Mouse (Mus musculus): ENCODE results near the gene Pde4a. TPM values are rescaled to one million over a fixed set of nuclear protein-coding genes. Genes with fewer than 3 reads are reported as not detected.

The Pde4a gene
- polyA plus RNA-seq, 1 experiment from 2014 or later: 11.8 TPM

DNA sequence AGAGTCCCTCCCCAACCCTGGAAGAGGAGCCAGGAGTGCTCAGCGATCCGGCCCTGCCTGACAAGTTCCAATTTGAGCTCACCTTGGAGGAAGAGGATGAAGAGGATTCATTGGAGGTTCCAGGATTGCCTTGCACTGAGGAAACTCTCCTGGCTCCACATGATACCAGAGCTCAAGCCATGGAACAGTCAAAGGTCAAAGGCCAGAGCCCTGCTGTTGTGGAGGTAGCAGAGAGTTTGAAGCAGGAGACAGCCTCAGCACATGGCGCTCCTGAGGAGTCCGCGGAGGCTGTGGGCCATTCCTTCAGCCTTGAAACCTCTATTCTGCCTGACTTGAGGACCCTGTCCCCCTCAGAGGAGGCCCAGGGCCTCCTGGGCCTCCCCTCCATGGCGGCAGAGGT, 45.3 kb downstream of the Pde4a start:
- Histone ChIP-seq H3K9ac (ENCODE audit: low read length) (no peak overlapping the region), H3K4me3 (ENCODE audit: control insufficient read depth in 1 of 2, insufficient read depth in 1 of 2, low read depth in 1 of 2, low read length in 2 of 2) (no peak overlapping the region), H3K4me1 (ENCODE audit: control insufficient read depth in 2 of 2, insufficient read depth in 2 of 2, low read length in 2 of 2) (no peaks in the 10 kb centered on the region), H3K27me3 (ENCODE audit: control insufficient read depth, insufficient read depth, low read length) (no peaks in the 10 kb centered on the region), H3K9me3 (ENCODE audit: control insufficient read depth, low read length) (no peaks in the 10 kb centered on the region), H3K27ac (replicated peaks in 1 of 2; ENCODE audit: control insufficient read depth in 1 of 2, insufficient read depth in 1 of 2, low read depth in 2 of 2, low read length in 2 of 2) (no peak overlapping the region), H3K4me2 (ENCODE audit: low read length) (no peak overlapping the region), H3K36me3 (ENCODE audit: control insufficient read depth, insufficient read depth, low read length) (peaks cover 40% of the 10 kb centered on the region)
- WGBS: 83% methylated on average over 6 of the region's 6 CpGs
- no peak for ATAC-seq (ENCODE audit: insufficient number of reproducible peaks, insufficient read depth, low FRiP score, low read depth)

DNA sequence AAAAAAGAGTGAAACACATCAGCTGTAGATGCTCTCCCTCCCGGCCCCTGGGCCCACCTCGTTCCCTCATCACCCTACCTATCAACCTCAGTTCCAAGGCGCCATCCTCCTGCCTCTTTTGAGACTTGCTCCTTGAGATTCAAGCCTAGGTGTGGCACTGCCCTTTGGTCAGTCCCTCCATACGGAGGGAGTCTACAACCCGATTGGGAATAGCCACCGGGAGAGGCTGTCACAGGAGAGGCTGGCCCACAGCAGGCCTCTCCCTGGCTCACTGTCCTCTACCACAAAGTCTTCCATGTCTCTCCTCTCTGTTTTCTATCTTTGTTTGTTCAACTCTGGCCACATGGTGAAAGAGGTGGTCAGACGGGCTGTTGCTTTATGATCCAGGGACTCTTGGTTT, 46.1 kb downstream of the Pde4a start:
- Histone ChIP-seq H3K36me3 (ENCODE audit: control insufficient read depth, insufficient read depth, low read length) (peaks cover 32% of the 10 kb centered on the region), H3K4me2 (ENCODE audit: low read length) (no peak overlapping the region), H3K4me3 (ENCODE audit: control insufficient read depth in 1 of 2, insufficient read depth in 1 of 2, low read depth in 1 of 2, low read length in 2 of 2) (no peak overlapping the region), H3K4me1 (ENCODE audit: control insufficient read depth in 2 of 2, insufficient read depth in 2 of 2, low read length in 2 of 2) (no peaks in the 10 kb centered on the region), H3K27me3 (ENCODE audit: control insufficient read depth, insufficient read depth, low read length) (no peaks in the 10 kb centered on the region), H3K9ac (ENCODE audit: low read length) (no peak overlapping the region), H3K9me3 (ENCODE audit: control insufficient read depth, low read length) (no peaks in the 10 kb centered on the region), H3K27ac (replicated peaks in 1 of 2; ENCODE audit: control insufficient read depth in 1 of 2, insufficient read depth in 1 of 2, low read depth in 2 of 2, low read length in 2 of 2) (no peak overlapping the region)
- no peak for ATAC-seq (ENCODE audit: insufficient number of reproducible peaks, insufficient read depth, low FRiP score, low read depth)
- WGBS: 77% methylated on average over 7 of the region's 7 CpGs

- peaks cover 20% of the 10 kb centered on the region for H3K36me3 ChIP-seq (ENCODE audit: control insufficient read depth, insufficient read depth, low read length)
- no peak for ATAC-seq (ENCODE audit: insufficient number of reproducible peaks, insufficient read depth, low FRiP score, low read depth)
- 42% methylated on average over 7 of the region's 7 CpGs for WGBS
- H3K4me2 ChIP-seq (ENCODE audit: low read length): no peak overlapping the region
- H3K4me3 ChIP-seq (ENCODE audit: control insufficient read depth in 1 of 2, insufficient read depth in 1 of 2, low read depth in 1 of 2, low read length in 2 of 2): no peak overlapping the region
- H3K9ac ChIP-seq (ENCODE audit: low read length): no peak overlapping the region
- H3K27ac ChIP-seq (replicated peaks in 1 of 2; ENCODE audit: control insufficient read depth in 1 of 2, insufficient read depth in 1 of 2, low read depth in 2 of 2, low read length in 2 of 2): no peak overlapping the region
- H3K4me1 ChIP-seq (ENCODE audit: control insufficient read depth in 2 of 2, insufficient read depth in 2 of 2, low read length in 2 of 2): no peaks in the 10 kb centered on the region
- H3K9me3 ChIP-seq (ENCODE audit: control insufficient read depth, low read length): no peaks in the 10 kb centered on the region
- H3K27me3 ChIP-seq (ENCODE audit: control insufficient read depth, insufficient read depth, low read length): no peaks in the 10 kb centered on the region
Measured at GRCm38 (mm10) chr9:21213617-21214190, 48.2 kb downstream of the Pde4a start.

GRCm38 (mm10) chr9:21216050-21216841, 50.7 kb downstream of the Pde4a start:
- Histone ChIP-seq H3K4me1 (ENCODE audit: control insufficient read depth in 2 of 2, insufficient read depth in 2 of 2, low read length in 2 of 2) (peaks cover 3 to 5% of the 10 kb centered on the region in 2 experiments), H3K4me2 (ENCODE audit: low read length) (no peak overlapping the region), H3K27ac (replicated peaks in 1 of 2; ENCODE audit: control insufficient read depth in 1 of 2, insufficient read depth in 1 of 2, low read depth in 2 of 2, low read length in 2 of 2) (no peak overlapping the region), H3K36me3 (ENCODE audit: control insufficient read depth, insufficient read depth, low read length) (peaks cover 9% of the 10 kb centered on the region), H3K4me3 (ENCODE audit: control insufficient read depth in 1 of 2, insufficient read depth in 1 of 2, low read depth in 1 of 2, low read length in 2 of 2) (no peak overlapping the region), H3K9ac (ENCODE audit: low read length) (no peak overlapping the region), H3K27me3 (ENCODE audit: control insufficient read depth, insufficient read depth, low read length) (no peaks in the 10 kb centered on the region), H3K9me3 (ENCODE audit: control insufficient read depth, low read length) (no peaks in the 10 kb centered on the region)
- 73% methylated on average over 25 of the region's 25 CpGs for WGBS
- ATAC-seq (ENCODE audit: insufficient number of reproducible peaks, insufficient read depth, low FRiP score, low read depth): no peak

DNA sequence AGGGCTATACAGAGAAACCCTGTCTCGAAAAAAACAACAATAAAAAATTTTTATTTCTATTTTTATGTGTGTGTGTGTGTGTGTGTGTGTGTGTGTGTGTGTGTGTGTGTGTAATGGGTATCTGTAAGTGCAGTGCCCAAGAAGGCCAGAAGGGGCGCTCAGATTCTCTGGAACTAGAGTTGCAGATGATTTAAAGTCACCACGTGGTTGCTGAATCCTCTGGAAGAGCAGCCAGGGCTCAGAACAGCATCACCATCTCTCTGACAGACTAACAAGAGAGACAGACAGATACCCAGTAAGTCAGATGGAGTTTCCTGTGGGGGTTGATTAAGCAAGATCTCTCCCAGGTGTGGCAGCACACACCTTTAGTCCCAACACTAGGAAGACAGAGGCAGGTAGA, 54.3 kb downstream of the Pde4a start:
- no peaks in the 10 kb centered on the region for H3K27me3 ChIP-seq (ENCODE audit: control insufficient read depth, insufficient read depth, low read length)
- peaks cover 3 to 11% of the 10 kb centered on the region in 2 experiments for H3K4me1 ChIP-seq (ENCODE audit: control insufficient read depth in 2 of 2, insufficient read depth in 2 of 2, low read length in 2 of 2)
- H3K36me3 ChIP-seq (ENCODE audit: control insufficient read depth, insufficient read depth, low read length): no peaks in the 10 kb centered on the region
- no peak for ATAC-seq (ENCODE audit: insufficient number of reproducible peaks, insufficient read depth, low FRiP score, low read depth)
- no peak overlapping the region for H3K4me2 ChIP-seq (ENCODE audit: low read length)
- H3K4me3 ChIP-seq (ENCODE audit: control insufficient read depth in 1 of 2, insufficient read depth in 1 of 2, low read depth in 1 of 2, low read length in 2 of 2): no peak overlapping the region
- H3K9me3 ChIP-seq (ENCODE audit: control insufficient read depth, low read length): 0 out of 2 replicates have a peak, but pooled peaks cover 2% of the 10 kb centered on the region
- 61% methylated on average over 3 of the region's 3 CpGs for WGBS
- H3K27ac ChIP-seq (replicated peaks in 1 of 2; ENCODE audit: control insufficient read depth in 1 of 2, insufficient read depth in 1 of 2, low read depth in 2 of 2, low read length in 2 of 2): no peak overlapping the region
- no peak overlapping the region for H3K9ac ChIP-seq (ENCODE audit: low read length)

GRCm38 (mm10) chr9:21220490-21221382, 55.2 kb downstream of the Pde4a start:
- H3K4me3 ChIP-seq (ENCODE audit: control insufficient read depth in 1 of 2, insufficient read depth in 1 of 2, low read depth in 1 of 2, low read length in 2 of 2): peak overlapping the region; percentile 6 to 18; a peak in 3 of 4 replicates
- ATAC-seq (ENCODE audit: insufficient number of reproducible peaks, insufficient read depth, low FRiP score, low read depth): peak; percentile 89
- peak overlapping the region; percentile 47 for H3K9ac ChIP-seq (ENCODE audit: low read length)
- peaks cover 5 to 16% of the 10 kb centered on the region in 2 experiments for H3K4me1 ChIP-seq (ENCODE audit: control insufficient read depth in 2 of 2, insufficient read depth in 2 of 2, low read length in 2 of 2)
- peak overlapping the region; percentile 75 to 82 for H3K27ac ChIP-seq (replicated peaks in 1 of 2; ENCODE audit: control insufficient read depth in 1 of 2, insufficient read depth in 1 of 2, low read depth in 2 of 2, low read length in 2 of 2)
- H3K27me3 ChIP-seq (ENCODE audit: control insufficient read depth, insufficient read depth, low read length): no peaks in the 10 kb centered on the region
- 7% methylated on average over 21 of the region's 21 CpGs for WGBS
- H3K9me3 ChIP-seq (ENCODE audit: control insufficient read depth, low read length): 0 out of 2 replicates have a peak, but pooled peaks cover 2% of the 10 kb centered on the region
- H3K4me2 ChIP-seq (ENCODE audit: low read length): peak overlapping the region; percentile 54
- no peaks in the 10 kb centered on the region for H3K36me3 ChIP-seq (ENCODE audit: control insufficient read depth, insufficient read depth, low read length)

DNA sequence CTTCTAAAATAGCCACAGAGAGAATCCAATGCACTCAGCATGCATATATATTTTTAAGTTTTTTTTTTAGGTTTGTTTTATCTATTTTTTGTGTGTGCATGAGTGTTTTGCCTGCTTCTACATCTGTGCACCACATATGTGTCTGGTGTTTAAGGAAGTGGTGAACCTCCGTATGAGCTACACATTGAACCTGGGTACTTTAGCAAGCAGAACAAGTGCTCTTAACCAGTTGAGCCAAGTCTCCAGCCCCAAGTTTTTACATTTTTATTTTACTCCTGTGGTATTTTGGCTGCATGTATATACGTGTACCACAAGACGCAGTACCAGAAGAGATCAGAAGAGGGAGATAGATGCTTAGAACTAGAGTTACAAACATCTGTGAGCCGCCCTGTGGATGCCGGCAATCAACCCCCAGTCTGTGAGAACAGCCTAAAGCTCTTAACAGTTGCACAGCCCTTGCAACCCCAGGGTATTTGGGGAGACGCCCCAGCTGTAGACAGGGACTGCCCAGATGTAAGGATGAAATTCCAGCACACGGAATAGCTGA, 55.9 kb downstream of the Pde4a start:
- Histone ChIP-seq H3K4me3 (ENCODE audit: control insufficient read depth in 1 of 2, insufficient read depth in 1 of 2, low read depth in 1 of 2, low read length in 2 of 2) (peak overlapping the region in 1 of 2 experiments; percentile 6; a peak in 1 of 4 replicates), H3K4me2 (ENCODE audit: low read length) (peak overlapping the region; percentile 54), H3K36me3 (ENCODE audit: control insufficient read depth, insufficient read depth, low read length) (no peaks in the 10 kb centered on the region), H3K27ac (replicated peaks in 1 of 2; ENCODE audit: control insufficient read depth in 1 of 2, insufficient read depth in 1 of 2, low read depth in 2 of 2, low read length in 2 of 2) (peak overlapping the region in 1 of 2 experiments; percentile 75; a peak in 3 of 4 replicates), H3K9ac (ENCODE audit: low read length) (peak overlapping the region; percentile 47), H3K4me1 (ENCODE audit: control insufficient read depth in 2 of 2, insufficient read depth in 2 of 2, low read length in 2 of 2) (peaks cover 5 to 18% of the 10 kb centered on the region in 2 experiments), H3K9me3 (ENCODE audit: control insufficient read depth, low read length) (0 out of 2 replicates have a peak, but pooled peaks cover 2% of the 10 kb centered on the region), H3K27me3 (ENCODE audit: control insufficient read depth, insufficient read depth, low read length) (no peaks in the 10 kb centered on the region)
- 24% methylated on average over 7 of the region's 7 CpGs for WGBS
- ATAC-seq (ENCODE audit: insufficient number of reproducible peaks, insufficient read depth, low FRiP score, low read depth): 0 out of 2 replicates have a peak, but pooled peaks have one; percentile 11

All from heart, embryonic 14.5 days (tissue).